Mouse (Mus musculus) cerebellum, adult 2 months (tissue): ENCODE measurements around the gene Nkain4.

Source experiments
- CTCF ChIP-seq: fragments of 200-500 bp; IDR thresholded peaks from 2 replicates; pipeline ENCODE4 v1.5.1; 2011; ENCODE audit warnings: low read depth, mild to moderate bottlenecking, control low read depth, low read length, moderate library complexity, borderline replicate concordance; ENCODE audit not compliant: insufficient read depth
- POLR2A ChIP-seq: fragments of 200-500 bp; IDR thresholded peaks from 2 replicates; pipeline ENCODE4 v1.6.1; 2011; ENCODE audit warnings: low read length, control low read depth, borderline replicate concordance; ENCODE audit not compliant: insufficient read depth

- TF ChIP-seq CTCF, result no peak
- no peak for TF ChIP-seq POLR2A
Observed at GRCm38 (mm10) chr2:180986449-180986848, 31.9 kb upstream of the Nkain4 start, which contains the start of gene Col20a1.
